Mouse (Mus musculus) neural tube, embryonic 11.5 days (tissue): Measurements from ENCODE around the gene Hdc. TPM values are rescaled to one million over a fixed set of nuclear protein-coding genes. Genes with fewer than 3 reads are reported as not detected.

Experiments used
- ATAC-seq: fragments of 200-750 bp; cut with Nextera tagmentation; 2 replicates; pipeline ENCODE4 v1.8.0; 2017; ENCODE audit warnings: moderate number of reproducible peaks, mild to moderate bottlenecking, moderate TSS enrichment, moderate library complexity; ENCODE audit not compliant: insufficient read depth, low FRiP score, low TSS enrichment
- DNase-seq: peaks from one replicate; pipeline ENCODE4 v3.0.0-alpha.2; 2015; ENCODE audit warnings: low spot score
- H3K27ac ChIP-seq: fragments of 300-500 bp; sonication (generic); 2 replicates; pipeline ENCODE4 v1.5.1; 2014; ENCODE audit warnings: low read depth, mild to moderate bottlenecking, low read length
- H3K27me3 ChIP-seq: fragments of 300-500 bp; sonication (generic); 2 replicates; pipeline ENCODE4 v1.6.1; 2014; ENCODE audit warnings: mild to moderate bottlenecking, low read length, mixed read lengths; ENCODE audit not compliant: control insufficient read depth, insufficient read depth
- H3K36me3 ChIP-seq: fragments of 300-500 bp; sonication (generic); 2 replicates; pipeline ENCODE4 v1.6.1; 2014; ENCODE audit warnings: mild to moderate bottlenecking, low read length, moderate library complexity, mixed read lengths; ENCODE audit not compliant: control insufficient read depth, insufficient read depth
- H3K4me1 ChIP-seq: fragments of 300-500 bp; sonication (generic); 2 replicates; pipeline ENCODE4 v1.6.1; 2014; ENCODE audit warnings: low read length, mixed read lengths; ENCODE audit not compliant: control insufficient read depth, insufficient read depth
- H3K4me2 ChIP-seq: fragments of 300-500 bp; sonication (generic); 2 replicates; pipeline ENCODE4 v1.6.1; 2014; ENCODE audit warnings: low read depth, mild to moderate bottlenecking, moderate library complexity
- H3K4me3 ChIP-seq: fragments of 300-500 bp; sonication (generic); 2 replicates; pipeline ENCODE4 v1.5.1; 2014; ENCODE audit warnings: low read depth, low read length
- H3K9ac ChIP-seq: fragments of 300-500 bp; sonication (generic); 2 replicates; pipeline ENCODE4 v1.6.1; 2014; ENCODE audit warnings: mild to moderate bottlenecking, low read length
- H3K9me3 ChIP-seq: fragments of 300-500 bp; sonication (generic); 2 replicates; pipeline ENCODE4 v1.6.1; 2016; ENCODE audit warnings: low read length; ENCODE audit not compliant: control insufficient read depth
- WGBS: fragments of 180-500 bp; shearing (Covaris S2); extraction: QIAGEN DNeasy Blood & Tissue Kit; methylation state at CpG from one replicate; pipeline ENCODE4 v1.1.7; 2014; 5-methylcytosine and 5-hydroxymethylcytosine counted together
- polyA plus RNA-seq: library from polyadenylated mRNA; unstranded; fragments of >200 nt; fragmentation: Nextera tagmentation; extraction: Ambion mirVana; gene quantifications from 2 replicates; pipeline ENCODE4 v1.2.1, GENCODE M21; 2014

Hdc gene
- polyA plus RNA-seq, 1 experiment from 2014 or later, result 0.95 TPM

- Histone ChIP-seq H3K4me3 (no peak overlapping the region), H3K9ac (no peak overlapping the region)
- 86% methylated on average over 7 of the region's 7 CpGs for WGBS
These were observed 22.6 kb downstream of the Hdc start for GRCm38 (mm10) chr2:126596347-126597072.

GRCm38 (mm10) chr2:126593831-126594610 lies 25.1 kb downstream of the Hdc start:
- Histone ChIP-seq H3K4me1 (no peaks in the 10 kb centered on the region), H3K36me3 (no peaks in the 10 kb centered on the region), H3K9me3 (no peaks in the 10 kb centered on the region), H3K9ac (peak overlapping the region; percentile 8; the same call in 1 of the 2 replicates), H3K27me3 (no peaks in the 10 kb centered on the region), H3K4me3 (0 out of 2 replicates have a peak overlapping the region, but pooled peaks have one; percentile 4), H3K27ac (no peak overlapping the region), H3K4me2 (peak overlapping the region; percentile 39)
- DNase-seq (peak; percentile 79), ATAC-seq (0 out of 2 replicates have a peak, but pooled peaks have one; percentile 48)
- 24% methylated on average over 26 of the region's 26 CpGs for WGBS

More at GRCm38 (mm10) chr2:126596347-126597072, 22.6 kb downstream of the Hdc start:
- no peaks in the 10 kb centered on the region for H3K27me3 ChIP-seq
- no peaks in the 10 kb centered on the region for H3K36me3 ChIP-seq
- no peaks in the 10 kb centered on the region for H3K9me3 ChIP-seq
- no peak for DNase-seq
- no peak overlapping the region for H3K27ac ChIP-seq
- H3K4me1 ChIP-seq, result no peaks in the 10 kb centered on the region
- no peak overlapping the region for H3K4me2 ChIP-seq
- ATAC-seq, result no peak

GRCm38 (mm10) chr2:126591304-126591703 lies 27.8 kb downstream of the Hdc start:
- WGBS, result 86% methylated on average over 4 of the region's 4 CpGs
- Histone ChIP-seq H3K27me3 (no peaks in the 10 kb centered on the region), H3K27ac (no peak overlapping the region), H3K4me1 (no peaks in the 10 kb centered on the region), H3K4me3 (no peak overlapping the region), H3K36me3 (no peaks in the 10 kb centered on the region), H3K9me3 (no peaks in the 10 kb centered on the region), H3K9ac (no peak overlapping the region), H3K4me2 (no peak overlapping the region)
- DNase-seq (no peak), ATAC-seq (no peak)

- ATAC-seq, result no peak
- WGBS, result 92% methylated on average over 3 of the region's 3 CpGs
These were observed 31.6 kb downstream of the Hdc start for GRCm38 (mm10) chr2:126587468-126587867.

GRCm38 (mm10) chr2:126584621-126585369 lies 34.3 kb downstream of the Hdc start:
- ATAC-seq (no peak), DNase-seq (no peak)
- Histone ChIP-seq H3K4me2 (no peak overlapping the region), H3K36me3 (no peaks in the 10 kb centered on the region), H3K9me3 (no peaks in the 10 kb centered on the region), H3K27ac (no peak overlapping the region), H3K4me3 (no peak overlapping the region), H3K9ac (no peak overlapping the region), H3K4me1 (no peaks in the 10 kb centered on the region), H3K27me3 (no peaks in the 10 kb centered on the region)
- 79% methylated on average over 8 of the region's 8 CpGs for WGBS

More at GRCm38 (mm10) chr2:126587468-126587867, 31.6 kb downstream of the Hdc start:
- Histone ChIP-seq H3K9me3 (no peaks in the 10 kb centered on the region), H3K9ac (no peak overlapping the region), H3K4me3 (no peak overlapping the region), H3K4me1 (no peaks in the 10 kb centered on the region), H3K27ac (no peak overlapping the region), H3K4me2 (no peak overlapping the region), H3K36me3 (no peaks in the 10 kb centered on the region), H3K27me3 (no peaks in the 10 kb centered on the region)
- DNase-seq, result no peak

- Histone ChIP-seq H3K9ac (no peak overlapping the region), H3K36me3 (no peaks in the 10 kb centered on the region), H3K4me1 (no peaks in the 10 kb centered on the region), H3K27ac (no peak overlapping the region), H3K4me3 (no peak overlapping the region), H3K27me3 (no peaks in the 10 kb centered on the region), H3K9me3 (no peaks in the 10 kb centered on the region), H3K4me2 (no peak overlapping the region)
- DNase-seq, result no peak
- ATAC-seq, result no peak
- 78% methylated on average over 6 of the region's 6 CpGs for WGBS
These were observed 35.1 kb downstream of the Hdc start for GRCm38 (mm10) chr2:126583960-126584359.

GRCm38 (mm10) chr2:126579282-126579681 lies 39.8 kb downstream of the Hdc start:
- no peaks in the 10 kb centered on the region for H3K27me3 ChIP-seq
- no peak overlapping the region for H3K4me2 ChIP-seq
- no peaks in the 10 kb centered on the region for H3K4me1 ChIP-seq
- DNase-seq (no peak), ATAC-seq (no peak)
- 94% methylated on average over 1 of the region's 1 CpGs for WGBS
- no peak overlapping the region for H3K4me3 ChIP-seq
- no peaks in the 10 kb centered on the region for H3K9me3 ChIP-seq
- H3K9ac ChIP-seq, result no peak overlapping the region
- no peaks in the 10 kb centered on the region for H3K36me3 ChIP-seq
- no peak overlapping the region for H3K27ac ChIP-seq

GRCm38 (mm10) chr2:126577362-126577761 lies 41.7 kb downstream of the Hdc start:
- no peak for ATAC-seq
- WGBS, result 82% methylated on average over 5 of the region's 5 CpGs
- Histone ChIP-seq H3K4me1 (no peaks in the 10 kb centered on the region), H3K9me3 (no peaks in the 10 kb centered on the region), H3K9ac (no peak overlapping the region), H3K27ac (no peak overlapping the region), H3K36me3 (no peaks in the 10 kb centered on the region), H3K27me3 (no peaks in the 10 kb centered on the region), H3K4me3 (no peak overlapping the region), H3K4me2 (no peak overlapping the region)
- DNase-seq, result no peak
